Mouse (Mus musculus): ENCODE data around the gene Gm17349.
A peak's percentile ranks its signal among the peaks of the same experiment; 100 is the strongest.
"Not testable (repeated sequence)": the region's sequence is repeated elsewhere in the genome, so short reads cannot be mapped to it uniquely, and the experiment has no call there.

Gm17349 gene

DNA sequence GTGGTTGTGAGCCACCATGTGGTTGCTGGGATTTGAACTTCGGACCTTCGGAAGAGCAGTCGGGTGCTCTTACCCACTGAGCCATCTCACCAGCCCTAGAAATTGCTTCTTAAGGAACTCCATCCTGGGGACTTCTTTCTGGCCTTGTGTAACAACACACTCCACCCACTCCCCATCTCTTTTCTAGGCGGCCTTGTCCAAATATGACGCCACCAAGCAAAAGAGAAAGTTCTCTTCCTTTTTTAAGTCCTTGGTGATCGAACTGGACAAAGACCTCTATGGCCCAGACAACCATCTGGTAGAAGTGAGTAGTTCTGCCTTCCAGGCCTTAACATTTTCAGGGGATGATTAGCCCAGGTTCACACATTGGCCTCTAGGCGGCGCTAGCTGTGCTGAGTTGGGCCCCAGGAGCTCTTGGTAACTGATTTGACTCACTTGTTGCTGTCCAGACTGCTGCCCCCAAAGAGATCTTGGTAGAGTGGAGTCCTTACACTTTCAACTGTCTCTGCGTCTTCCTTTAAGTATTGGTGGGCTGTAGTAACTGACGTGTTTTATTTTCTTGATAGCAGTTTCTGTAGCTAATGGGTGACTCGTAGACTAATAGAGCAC is at the start of gene Gm17349:
Gm17349 (minus strand) TSS at position 51 of the 609 bp plus-strand sequence.
- peak in 1 of 2 experiments; percentile 43 for DNase-seq (ENCODE audit: low spot score in 2 of 2)

DNA sequence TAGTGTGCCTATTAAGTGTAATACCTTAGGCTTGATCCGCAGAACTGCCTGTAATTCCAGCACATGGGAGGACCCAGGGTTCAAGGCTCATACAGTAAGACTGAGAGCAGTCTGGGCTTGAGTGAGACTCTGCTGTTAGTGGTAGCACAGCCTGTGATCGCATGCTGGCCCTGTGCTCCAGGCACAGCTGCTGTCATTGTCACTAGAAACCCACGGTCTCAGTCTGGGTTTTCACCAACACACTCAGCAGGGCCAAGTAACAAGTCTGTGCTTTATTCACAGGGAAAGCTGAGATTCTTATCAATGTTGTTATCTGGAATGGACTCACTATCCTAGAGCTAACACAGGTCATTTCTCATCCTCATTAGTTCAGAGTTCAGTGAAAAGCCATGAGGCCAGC is 48.9 kb upstream of the Gm17349 start:
- no peak for DNase-seq (ENCODE audit: low spot score in 2 of 2)

DNA sequence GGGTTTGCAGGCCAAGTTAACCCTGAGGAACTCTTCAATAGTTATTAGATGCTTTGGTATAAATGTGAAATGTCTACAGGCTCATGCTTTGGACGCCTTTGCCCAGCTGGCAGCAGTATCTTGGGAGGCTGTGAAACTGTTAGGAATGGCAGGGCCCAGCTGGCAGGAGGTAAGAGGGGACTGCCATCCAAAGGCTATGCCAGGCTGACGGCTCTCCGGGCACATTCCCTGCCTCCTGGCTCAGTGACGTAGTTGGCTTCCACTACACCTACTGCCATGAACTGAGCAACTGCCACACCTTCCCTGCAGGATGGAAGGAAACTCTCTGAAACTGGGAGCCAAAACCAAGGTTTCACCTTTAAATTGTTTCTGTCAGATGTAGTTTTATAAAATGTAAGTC is 34.9 kb upstream of the Gm17349 start:
- DNase-seq (ENCODE audit: low spot score in 2 of 2): no peak

DNA sequence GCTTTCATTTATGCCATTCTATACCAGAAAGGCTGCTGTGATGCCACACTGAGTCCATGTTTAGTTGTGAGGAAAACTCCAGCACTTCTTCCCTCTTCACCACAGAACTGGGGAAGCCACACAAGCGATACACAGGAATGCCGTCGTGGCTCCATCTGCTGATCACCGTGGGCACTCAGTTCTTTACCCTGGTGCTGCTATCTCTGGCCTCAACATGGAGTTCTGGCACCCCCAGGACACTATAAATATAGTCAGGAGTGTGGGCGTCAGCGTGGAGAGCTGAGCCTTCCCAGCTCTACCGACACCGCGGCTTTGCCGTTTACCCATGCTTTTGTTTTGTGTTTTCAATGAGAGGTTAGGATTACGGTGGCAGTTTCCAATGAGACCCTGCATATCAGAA is 31.4 kb upstream of the Gm17349 start:
- no peak for DNase-seq (ENCODE audit: low spot score in 2 of 2)

DNA sequence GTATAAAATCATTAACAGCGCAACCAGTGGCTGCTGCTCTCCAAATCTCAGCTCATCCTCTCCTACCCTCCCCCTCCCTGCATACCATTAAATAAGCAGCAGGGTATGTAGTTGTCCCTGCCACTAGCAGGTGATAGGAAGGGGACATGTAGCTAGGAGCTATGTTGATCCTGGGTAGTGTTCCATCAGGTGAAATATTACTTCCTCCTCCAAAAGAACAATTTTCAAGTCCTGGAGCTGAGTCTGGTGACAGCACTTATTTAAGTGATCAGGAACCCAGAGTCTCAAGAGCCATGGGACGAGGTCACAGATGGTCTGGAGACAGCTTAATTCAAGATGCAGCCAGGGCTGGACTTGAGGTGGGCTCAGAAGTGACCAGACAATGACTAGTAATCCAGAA is 30.3 kb upstream of the Gm17349 start:
- peak; percentile 100 for DNase-seq (ENCODE audit: low spot score in 2 of 2)

DNA sequence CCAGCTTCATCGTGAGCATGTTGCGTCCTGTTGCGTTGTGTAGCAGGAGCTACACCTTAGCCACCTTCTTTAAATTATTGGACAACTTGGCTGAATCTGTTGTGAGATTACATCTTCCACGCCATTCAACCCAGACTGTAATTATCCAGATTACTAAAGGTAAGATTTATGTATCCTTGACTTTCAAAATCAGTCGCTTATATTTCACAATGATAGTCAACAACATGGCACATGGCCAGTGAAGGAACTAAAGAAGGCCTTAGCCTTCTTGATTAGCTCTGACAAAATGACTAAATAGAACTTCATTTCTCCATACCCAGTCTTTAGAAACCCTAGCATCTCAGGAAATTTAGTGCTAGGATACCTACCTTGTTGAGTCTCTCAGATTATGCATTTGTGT is 27.9 kb upstream of the Gm17349 start:
- no peak for DNase-seq (ENCODE audit: low spot score in 2 of 2)

DNA sequence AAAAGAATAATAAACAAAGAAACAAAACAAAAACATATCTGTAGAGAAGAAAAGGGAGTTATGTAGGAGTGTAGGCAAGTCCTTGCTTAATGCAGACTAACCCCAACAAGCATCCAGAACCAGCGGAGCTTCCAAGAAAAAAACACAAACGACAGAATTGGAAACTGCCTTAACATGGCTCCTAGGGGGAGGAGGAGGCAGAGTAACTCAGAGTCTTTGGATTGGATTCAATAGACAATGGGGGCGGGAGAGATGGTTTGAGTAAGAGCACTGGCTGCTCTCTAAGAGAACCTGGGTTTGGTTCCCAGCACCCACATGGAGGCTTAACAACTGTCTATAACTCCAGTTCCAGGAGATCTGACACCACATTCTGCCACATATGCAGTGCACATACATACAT is 26.4 kb upstream of the Gm17349 start:
- no peak for DNase-seq (ENCODE audit: low spot score in 2 of 2)

DNA sequence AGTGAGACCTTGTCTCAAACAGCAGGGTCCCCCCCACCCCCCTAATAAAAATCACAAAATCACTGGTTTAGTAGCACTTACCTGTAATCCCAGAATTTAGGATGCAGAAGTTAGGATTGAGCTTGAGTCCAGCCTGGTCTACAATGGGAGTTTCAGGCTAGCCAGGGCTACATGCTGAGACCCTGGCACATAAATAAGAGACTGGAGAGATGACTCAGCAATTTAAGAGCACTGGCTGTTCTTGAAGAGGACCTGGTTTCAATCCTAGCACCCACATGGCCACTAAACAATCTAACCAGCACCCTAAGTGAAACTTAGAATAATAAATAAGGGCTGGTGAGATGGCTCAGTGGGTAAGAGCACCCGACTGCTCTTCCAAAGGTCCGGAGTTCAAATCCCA is 25.9 kb upstream of the Gm17349 start:
- DNase-seq (ENCODE audit: low spot score in 2 of 2): no peak

DNA sequence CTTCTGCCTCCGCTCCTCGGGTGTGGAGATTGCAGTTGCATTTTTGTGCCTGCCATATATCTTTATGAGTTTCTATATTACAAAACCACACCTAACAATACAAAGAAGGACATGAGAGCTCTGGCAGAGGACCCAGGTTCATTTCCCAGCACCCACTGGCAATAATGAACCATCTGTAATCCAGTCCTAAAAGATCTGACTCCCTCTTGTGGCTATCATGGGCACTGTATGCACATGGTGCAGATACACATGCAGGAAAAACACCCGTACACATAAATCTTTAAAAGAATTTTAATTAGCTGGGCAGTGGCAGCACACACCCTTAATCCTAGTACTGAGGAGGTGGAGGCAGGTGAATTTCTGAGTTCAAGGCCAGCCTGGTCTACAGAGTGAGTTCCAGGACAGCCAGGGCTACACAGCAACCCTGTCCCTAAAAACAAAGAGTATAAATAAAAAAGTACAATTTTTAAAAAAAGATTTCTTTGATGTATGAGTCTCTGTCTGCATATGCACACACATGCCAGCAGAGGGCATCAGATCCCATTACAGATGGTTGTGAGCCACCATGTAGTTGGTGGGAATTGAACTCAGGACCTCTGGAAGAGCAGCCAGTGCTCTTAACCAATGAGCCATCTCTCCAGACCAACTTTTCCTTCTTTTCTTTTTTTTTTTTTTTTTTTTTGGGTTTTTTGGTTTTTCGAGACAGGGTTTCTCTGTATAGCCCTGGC is 23.9 kb upstream of the Gm17349 start:
- no peak for DNase-seq (ENCODE audit: low spot score in 2 of 2)

DNA sequence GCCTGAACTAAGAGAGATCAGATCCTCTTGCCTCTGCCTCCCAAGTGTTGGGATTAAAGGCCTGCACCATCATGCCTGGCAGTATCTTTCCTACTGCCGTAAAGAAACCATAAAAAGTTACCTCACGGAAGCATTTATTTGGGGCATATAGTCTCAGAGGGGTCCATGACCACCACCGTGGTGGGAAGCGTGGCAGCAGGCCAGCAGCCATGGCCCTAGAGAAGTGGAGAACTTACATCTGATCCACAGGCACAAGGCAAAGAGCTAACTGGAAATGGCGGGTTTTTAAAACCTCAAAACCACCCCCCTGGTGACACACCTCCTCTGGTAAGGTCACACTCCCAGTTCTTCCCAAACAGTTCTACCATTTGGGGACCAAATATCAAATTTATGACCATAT is 22.9 kb upstream of the Gm17349 start:
- no peak for DNase-seq (ENCODE audit: low spot score in 2 of 2)

DNA sequence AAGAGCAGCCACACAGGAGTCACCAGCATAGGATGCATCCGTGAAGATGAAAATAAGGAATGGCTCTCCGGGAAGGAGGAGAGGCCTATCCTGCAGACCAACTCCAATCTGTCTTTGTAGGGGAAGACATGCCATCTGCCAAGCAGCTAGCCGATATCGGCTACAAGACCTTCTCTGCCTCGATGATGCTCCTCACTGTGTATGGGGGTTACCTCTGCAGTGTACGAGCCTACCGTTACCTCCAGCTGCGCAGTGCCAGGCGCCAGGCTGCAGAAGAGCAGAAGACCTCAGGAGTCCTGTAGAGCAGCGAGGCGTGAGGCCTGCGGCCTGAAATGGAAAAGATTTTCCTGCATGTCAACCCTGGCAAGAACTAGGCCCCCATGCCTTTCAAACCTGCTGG is 22.2 kb upstream of the Gm17349 start:
- DNase-seq (ENCODE audit: low spot score in 2 of 2): no peak

DNA sequence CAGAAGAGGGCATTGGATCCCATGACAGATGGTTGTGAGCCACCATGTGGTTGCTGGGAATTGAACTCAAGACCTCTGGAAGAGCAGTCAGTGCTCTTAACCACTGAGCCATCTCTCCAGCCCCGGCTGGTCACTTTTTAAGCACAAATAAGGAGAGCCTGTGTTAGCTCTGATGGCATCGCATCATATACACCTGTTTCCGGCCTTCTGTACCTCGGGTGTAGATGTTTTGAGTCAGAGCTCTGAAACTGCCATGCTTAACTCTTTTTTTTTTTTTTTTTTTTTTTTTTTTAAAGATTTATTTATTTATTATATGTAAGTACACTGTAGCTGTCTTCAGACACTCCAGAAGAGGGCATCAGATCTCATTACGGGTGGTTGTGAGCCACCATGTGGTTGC is 21.7 kb upstream of the Gm17349 start:
- not testable (repeated sequence) for DNase-seq (ENCODE audit: low spot score in 2 of 2)

DNA sequence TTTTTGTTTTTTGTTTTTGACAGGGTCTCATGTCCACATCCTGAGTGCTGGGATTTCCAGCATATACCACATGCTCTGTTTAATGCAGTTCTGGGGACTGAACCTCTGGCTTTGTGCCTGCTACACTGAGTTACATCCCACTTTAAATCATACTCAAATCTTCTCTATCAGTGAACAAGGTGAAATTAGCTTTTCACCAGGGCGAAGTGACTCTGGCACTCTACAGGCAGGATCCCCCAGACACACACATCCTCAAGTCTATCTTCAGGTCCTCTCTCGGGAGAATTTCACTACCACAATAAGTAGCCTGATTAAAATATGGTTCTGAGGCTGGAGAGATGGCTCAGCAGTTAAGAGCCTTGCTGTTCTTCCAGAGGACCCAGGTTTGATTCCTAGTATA is 21.3 kb upstream of the Gm17349 start:
- no peak for DNase-seq (ENCODE audit: low spot score in 2 of 2)

DNA sequence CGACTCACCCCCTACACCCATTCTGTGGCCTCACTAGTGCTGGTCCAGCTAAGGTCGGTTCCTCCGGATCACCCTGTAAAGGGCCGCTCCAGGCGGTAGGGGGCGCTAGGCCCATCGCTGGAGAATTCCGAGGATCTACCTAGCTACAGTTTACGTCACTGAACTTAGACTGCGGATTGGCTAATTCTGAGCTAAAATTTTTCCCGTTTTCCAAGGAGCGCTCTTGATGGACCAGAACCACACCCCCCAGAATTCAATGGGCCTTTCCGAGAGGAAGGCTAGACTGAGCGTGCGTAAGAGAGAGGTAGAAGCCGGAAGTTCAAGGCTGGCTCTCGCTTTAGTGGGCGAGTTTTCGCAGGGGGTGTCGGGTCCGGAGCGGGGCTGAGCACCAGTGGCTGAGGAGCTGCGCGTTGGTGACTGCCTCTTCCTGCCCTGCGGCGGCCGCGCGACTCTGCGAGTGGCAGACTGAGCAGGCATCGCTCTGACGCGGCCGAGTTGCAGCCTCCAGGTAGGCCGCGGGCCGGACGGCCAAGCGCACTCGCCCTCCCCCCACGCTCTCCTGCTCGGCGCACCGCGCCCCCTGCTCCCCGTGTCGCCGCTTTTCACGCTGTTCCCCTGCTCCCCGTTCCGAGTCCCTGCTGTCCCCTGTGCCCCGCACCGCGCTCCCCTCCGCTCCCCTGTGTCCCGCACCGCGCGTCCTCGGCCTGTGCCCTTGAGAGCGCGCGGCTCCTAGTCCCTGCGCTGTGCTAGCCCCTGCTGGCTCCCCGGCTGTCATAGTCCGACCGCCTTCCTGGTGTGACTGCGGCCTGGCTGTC is 20.3 kb upstream of the Gm17349 start, which contains the start of gene Cox14:
Cox14 (plus strand) TSS at position 278 of the 815 bp plus-strand sequence.
- DNase-seq (ENCODE audit: low spot score in 2 of 2): peak; percentile 88 to 92

DNA sequence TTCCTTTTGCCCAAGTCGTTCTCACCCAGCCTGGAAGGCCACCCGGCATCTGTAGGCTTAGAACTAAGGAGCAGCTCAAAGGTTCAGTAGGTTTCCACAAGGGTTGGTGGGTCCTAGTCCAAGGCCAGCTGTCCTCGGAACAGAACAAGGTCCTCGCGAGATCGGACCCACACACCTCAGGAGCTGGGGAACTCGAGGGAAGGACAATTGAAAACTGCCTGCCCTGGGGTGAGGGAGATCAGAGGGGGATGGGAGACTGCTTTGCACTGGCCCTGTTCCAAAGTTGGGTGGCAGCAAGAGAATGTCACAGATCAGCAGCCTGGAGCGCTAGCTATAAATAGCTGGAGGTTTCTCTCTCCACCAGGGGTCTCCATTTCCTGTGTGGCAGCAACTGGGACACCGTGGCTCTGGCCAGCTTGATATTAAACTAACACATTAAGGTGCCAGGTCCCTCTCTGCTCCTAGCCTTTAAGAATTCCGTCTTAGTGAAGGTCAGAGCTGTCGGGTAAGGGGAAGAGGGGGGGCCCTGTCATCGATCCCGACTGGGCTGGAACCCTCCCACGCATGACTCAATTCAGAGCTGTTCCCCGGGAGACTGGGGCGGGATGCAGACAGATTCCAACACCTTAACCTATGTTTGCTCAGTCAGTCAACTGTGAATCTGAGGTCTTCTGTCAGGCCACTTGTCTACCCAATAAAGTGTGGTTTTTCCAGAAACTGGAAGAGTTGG is 19.2 kb upstream of the Gm17349 start:
- DNase-seq (ENCODE audit: low spot score in 2 of 2): peak; percentile 42 to 66

DNA sequence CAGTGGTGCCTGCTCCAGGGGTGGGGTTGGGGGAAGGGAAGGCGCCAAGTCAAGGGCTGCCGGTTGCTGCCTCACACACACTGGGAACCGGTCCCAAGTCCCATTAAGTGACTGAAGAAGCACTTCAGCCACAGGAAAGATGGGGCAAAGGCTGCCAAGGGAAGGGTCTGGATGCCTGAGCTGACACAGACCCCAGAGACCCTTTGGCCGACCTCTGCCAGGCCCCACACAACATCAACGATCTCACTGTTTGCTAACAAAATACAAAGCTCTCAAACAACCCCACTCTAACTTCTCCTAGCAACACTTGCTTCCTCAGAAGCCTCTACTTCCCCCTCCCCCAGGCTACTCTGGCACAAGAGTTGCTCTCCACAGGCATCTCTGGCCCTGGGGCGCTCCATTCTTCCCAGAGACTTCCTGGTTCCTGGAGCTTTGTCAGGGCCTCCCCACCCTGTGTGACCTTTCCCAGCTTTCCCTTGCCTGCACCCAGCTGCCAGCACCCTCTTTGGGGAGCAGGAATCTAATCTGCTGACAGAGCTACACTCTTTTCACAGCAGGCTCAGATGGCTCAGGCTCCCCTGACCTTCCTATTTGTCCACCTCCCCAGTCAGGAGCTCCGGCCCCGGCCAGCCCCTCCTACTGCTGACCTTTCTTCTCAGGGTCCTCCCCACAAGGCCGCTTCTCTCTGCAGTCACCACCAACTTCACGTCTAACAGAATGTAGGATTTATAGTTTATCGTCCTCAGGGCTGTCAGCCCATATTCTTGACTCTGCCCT is 18.4 kb upstream of the Gm17349 start:
- DNase-seq (ENCODE audit: low spot score in 2 of 2): no peak

DNA sequence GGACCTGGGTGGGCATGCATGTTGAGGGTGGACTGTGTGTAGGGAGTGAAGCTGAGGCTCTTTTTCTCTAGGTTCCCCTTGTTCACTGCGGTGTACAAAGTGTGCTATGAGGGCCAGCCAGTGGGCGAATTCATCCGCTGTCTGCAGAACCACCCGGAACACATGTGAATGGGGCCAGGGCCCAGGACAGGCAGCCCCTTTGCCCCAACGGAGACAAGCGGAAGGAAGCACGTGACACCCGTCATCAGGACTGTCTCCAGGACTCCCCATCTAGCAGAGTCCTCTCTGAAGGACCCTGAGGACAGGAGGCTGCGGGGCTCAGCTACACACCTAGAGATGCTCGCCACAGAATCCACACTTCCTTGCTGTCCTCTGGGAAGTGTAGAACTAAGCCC is 17.8 kb upstream of the Gm17349 start:
- no peak for DNase-seq (ENCODE audit: low spot score in 2 of 2)

DNA sequence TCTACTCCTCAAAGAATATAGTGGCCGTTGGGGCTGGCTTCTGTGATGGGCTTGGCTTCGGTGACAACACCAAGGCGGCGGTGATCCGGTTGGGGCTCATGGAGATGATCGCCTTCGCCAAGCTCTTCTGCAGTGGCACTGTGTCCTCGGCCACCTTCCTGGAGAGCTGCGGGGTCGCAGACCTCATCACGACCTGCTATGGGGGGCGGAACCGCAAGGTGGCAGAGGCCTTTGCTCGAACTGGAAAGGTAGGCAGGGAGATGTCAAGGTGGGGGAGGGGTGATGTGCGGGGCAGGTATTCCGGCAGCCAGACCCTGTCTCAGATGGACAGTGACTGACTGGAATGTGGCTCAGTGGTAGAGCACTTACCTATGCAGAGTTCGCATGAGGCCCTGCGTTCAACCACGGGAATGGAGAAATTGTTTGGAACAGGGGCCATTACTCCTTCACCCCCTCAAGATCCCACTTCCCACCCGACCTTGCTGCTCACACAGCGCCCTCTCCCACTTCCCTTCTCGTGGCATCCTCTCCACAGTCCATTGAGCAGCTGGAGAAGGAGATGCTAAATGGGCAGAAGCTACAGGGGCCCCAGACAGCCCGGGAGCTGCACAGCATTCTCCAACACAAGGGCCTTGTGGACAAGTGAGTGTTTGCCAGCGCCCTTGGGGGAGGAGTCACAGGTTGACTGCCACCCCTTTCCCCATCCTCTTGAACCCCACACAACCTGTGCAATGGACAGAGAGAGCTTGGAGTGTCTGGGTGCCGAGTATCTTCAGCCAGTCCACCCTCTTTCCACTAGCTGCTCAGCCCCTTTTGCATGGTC is 16.8 kb upstream of the Gm17349 start:
- no peak for DNase-seq (ENCODE audit: low spot score in 2 of 2)

DNA sequence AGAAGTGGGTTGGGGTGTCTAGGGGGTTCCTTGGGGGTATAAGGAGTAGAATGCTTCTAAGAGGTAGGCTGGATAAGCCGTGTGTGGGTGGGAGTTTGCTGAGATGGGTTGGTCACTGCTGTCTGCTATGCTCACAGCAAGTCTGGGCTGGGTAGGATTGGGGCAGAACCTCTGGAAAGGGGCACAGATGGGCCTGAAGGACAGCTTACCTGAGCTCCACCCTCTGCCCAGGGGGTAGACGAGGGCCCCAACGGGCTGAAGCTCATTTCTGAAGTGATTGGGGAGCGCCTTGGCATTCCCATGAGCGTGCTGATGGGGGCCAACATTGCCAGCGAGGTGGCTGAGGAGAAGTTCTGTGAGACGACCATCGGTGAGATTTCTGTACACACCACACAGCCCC is 14.6 kb upstream of the Gm17349 start:
- no peak for DNase-seq (ENCODE audit: low spot score in 2 of 2)

DNA sequence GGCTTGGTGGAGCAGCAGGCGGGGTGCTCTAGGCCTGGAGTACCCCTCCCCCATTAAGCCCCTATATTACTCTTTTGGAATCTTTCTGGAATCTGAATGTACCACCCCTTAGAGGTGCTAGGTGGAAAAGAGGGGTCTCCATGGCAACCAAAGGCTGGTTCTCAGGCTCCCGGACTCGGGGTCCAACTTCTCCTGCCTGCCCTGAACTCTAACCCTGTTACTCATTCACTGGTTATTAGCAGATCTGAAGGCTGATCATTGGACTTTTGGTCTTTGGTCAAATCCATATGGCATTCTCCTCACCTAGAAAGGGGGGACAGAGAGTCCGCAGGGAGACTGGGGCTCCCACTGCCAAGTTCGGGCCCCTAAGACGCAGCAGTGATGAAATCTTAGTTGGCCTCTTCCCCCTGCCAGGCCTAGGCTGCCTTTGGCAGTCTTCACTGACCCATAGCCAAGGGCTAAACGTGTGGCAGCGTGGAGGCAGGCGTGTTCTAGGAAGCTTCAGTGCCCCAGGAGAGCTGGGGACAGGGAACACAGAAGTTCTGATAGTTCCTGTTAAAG is 13.3 kb upstream of the Gm17349 start:
- no peak for DNase-seq (ENCODE audit: low spot score in 2 of 2)
